Mouse (Mus musculus) bone marrow macrophage, adult 2 months (primary cell): ENCODE results near the gene Scrg1. TPM values are rescaled to one million over a fixed set of nuclear protein-coding genes. Genes with fewer than 3 reads are reported as not detected.
A peak's percentile ranks its signal among the peaks of the same experiment; 100 is the strongest.
"Not testable (repeated sequence)": the region's sequence is repeated elsewhere in the genome, so short reads cannot be mapped to it uniquely, and the experiment has no call there.

Experiments
- H3K27ac ChIP-seq: 2 replicates; pipeline ENCODE4 v1.5.1; 2012; ENCODE audit warnings: low read depth, low read length; ENCODE audit not compliant: insufficient read depth
- H3K4me1 ChIP-seq: 2 replicates; pipeline ENCODE4 v1.6.1; 2012; ENCODE audit warnings: low read length; ENCODE audit not compliant: control insufficient read depth, insufficient read depth
- H3K4me3 ChIP-seq: 2 replicates; pipeline ENCODE4 v1.5.1; 2012; ENCODE audit warnings: mild to moderate bottlenecking, low read length, moderate library complexity; ENCODE audit not compliant: insufficient read depth
- CTCF ChIP-seq: IDR thresholded peaks from 2 replicates; pipeline ENCODE4 v1.5.1; 2012; ENCODE audit warnings: low read depth, mild to moderate bottlenecking, low read length, moderate library complexity
- POLR2A ChIP-seq: IDR thresholded peaks from 2 replicates; pipeline ENCODE4 v1.6.1; 2012; ENCODE audit warnings: mild to moderate bottlenecking, low read depth, low read length, borderline replicate concordance
- polyA plus RNA-seq: library from polyadenylated mRNA; stranded (reverse); fragments of >200 nt; gene quantifications from 2 replicates; pipeline ENCODE4 v1.2.4, GENCODE M21; 2012; ENCODE audit not compliant: missing spikeins, insufficient read depth, insufficient read length

Gene Scrg1
- polyA plus RNA-seq, 1 experiment: not detected

DNA sequence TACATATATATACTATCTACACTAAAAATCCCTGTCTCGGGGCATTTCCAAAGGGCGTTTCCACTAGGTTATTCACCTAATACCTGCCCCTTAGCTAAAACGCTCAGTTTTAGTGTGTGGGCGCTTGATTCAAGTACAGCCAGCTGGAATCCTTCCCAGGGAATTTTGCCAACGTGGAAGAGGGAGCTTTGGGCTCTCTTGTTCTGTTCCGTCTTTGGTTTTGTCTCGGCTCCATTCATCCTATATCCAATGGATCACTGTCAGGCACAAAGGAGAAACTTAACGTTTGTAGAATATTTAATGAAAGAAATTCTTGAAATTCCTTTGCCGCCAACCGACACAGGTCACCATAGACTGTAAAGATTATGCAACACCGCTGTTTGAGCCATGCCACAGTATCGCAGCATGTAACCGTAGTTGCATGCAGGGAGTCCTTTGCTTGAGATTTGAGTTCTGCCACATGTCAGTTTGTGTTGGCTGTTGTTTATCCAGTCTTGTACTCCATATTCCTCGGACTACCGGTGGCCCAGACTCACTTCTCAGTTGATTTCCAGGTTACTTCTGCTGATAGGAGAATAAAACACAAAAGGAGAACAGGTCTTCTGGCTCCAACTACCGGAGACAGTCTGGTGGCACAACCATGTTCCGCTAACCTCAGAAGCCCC is 43.3 kb downstream of the Scrg1 start:
- Histone ChIP-seq H3K4me3 (no peak overlapping the region), H3K27ac (no peak overlapping the region), H3K4me1 (peaks cover 12% of the 10 kb centered on the region)
- no peak for TF ChIP-seq CTCF
- no peak for TF ChIP-seq POLR2A

DNA sequence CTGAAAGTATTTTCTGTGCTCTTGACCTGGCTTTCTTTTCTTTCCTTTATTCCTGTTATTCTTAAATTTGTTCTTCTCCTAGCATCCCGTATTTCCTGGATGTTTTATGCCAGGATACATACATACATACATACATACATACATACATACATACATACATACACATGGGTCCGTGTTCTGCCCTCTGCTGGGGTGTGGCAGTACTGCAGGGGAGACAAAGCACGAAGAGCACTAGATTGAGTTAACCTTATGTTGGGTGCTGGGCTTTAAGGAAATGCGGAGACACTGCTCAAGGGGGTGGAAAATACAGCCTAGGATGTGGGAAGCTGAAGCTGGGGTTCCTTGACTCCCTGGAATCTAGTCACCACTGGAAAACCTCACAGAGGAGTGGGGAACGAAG is 47.9 kb downstream of the Scrg1 start:
- Histone ChIP-seq H3K4me1 (peaks cover 26% of the 10 kb centered on the region), H3K27ac (no peak overlapping the region), H3K4me3 (no peak overlapping the region)
- no peak for TF ChIP-seq POLR2A
- peak; percentile 54; the same call in 1 of the 2 replicates for TF ChIP-seq CTCF

DNA sequence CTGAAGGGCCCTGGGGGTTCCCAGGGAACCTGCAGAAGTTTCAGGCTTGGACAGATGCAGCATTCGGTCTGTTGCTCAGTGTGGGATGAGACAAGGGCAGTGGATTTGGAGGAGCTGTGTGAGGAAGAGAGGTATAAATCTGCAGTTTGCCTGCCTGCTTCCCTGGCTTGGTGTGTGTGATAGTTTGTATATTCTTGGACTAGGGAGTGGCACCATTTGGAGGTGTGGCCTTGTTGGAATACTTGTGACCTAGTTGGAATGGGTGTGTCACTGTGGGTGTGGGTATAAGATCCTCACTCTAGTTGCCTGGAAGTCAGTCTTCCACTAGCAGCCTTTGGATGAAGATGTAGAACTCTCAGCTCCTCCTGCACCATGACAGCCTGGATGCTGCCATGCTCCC is 49.8 kb downstream of the Scrg1 start:
- peak overlapping the region; percentile 18; the same call in 1 of the 2 replicates for H3K27ac ChIP-seq
- H3K4me3 ChIP-seq: not testable (repeated sequence)

DNA sequence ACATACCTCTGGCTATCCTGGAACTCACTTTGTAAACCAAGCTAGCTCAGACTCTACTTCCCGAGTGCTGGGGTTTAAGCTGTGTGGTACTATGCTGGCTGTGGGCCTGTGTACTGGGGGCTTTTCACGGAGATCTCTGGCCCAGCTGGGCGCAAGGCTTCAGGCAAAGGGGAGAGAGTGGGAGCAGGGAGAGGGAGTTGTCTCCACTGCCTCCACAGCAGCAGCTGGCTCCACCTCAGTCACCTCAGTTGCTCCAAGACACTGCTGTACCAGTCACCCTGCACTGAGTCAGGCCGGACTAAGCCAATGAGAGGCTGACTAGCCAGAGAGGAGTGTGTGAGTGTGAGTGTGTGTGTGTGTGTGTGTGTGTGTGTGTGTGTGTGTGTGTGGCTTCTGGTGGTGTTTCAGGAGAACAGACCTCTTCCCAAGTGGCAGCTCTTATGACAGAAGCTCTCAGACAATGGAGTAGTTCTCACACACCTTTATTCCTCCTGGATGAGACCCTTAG is 51.9 kb downstream of the Scrg1 start:
- TF ChIP-seq POLR2A (no peak), CTCF (no peak)
- H3K4me3 ChIP-seq: no peak overlapping the region
- H3K4me1 ChIP-seq: peaks cover 29% of the 10 kb centered on the region
- H3K27ac ChIP-seq: no peak overlapping the region

More for the DNA sequence above, 49.8 kb downstream of the Scrg1 start:
- H3K4me1 ChIP-seq: peaks cover 29% of the 10 kb centered on the region

DNA sequence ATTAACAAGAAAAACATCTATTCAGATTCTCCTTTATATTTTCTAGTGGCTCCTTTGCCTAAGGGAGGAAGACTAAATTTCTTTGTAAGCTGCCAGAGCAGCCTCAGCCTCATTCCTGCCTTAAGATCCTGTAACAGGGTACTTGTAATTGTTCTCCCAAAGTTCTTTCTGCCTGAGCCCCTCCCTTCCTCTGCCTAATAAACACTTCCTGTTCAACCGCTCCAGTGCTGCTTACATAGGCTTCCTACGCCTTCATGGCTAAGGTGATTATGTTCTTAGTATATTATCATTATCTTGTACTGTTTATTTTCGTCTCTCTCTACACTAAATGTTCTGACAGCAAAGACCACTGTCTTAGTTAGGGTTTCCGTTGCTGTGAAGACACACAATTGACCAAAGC is 52.9 kb downstream of the Scrg1 start:
- Histone ChIP-seq H3K27ac (no peak overlapping the region), H3K4me3 (no peak overlapping the region), H3K4me1 (peaks cover 29% of the 10 kb centered on the region)
- TF ChIP-seq CTCF: no peak
- TF ChIP-seq POLR2A: no peak

DNA sequence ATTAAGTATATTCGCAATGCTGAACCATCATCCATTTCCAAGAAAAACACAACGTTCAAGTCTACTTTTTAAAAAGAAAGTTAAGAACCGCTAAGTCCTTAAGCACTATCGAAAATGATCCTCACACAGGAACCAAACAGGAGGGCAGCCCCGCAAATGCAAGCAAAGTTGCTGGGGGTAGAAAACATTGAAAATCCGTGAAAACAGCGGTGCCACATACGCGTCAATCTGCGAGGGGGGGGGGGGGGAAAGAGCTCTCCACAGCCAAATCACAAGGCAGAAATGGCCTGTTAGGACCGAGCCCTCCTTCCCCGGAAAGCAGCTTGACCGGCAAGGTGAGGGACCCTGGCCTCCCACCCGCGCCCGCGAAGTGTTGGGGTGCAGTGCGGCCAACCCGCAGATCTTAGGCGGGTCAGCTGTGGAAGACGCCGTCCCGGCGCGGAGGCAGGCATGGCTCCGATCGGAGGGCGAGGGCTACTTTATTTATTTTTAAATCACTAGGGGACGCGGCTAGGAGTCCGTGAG is 55.1 kb downstream of the Scrg1 start:
- H3K4me3 ChIP-seq: peak overlapping the region; percentile 80
- H3K27ac ChIP-seq: peak overlapping the region; percentile 76
- TF ChIP-seq CTCF (no peak), POLR2A (no peak)
- peaks cover 12% of the 10 kb centered on the region for H3K4me1 ChIP-seq

DNA sequence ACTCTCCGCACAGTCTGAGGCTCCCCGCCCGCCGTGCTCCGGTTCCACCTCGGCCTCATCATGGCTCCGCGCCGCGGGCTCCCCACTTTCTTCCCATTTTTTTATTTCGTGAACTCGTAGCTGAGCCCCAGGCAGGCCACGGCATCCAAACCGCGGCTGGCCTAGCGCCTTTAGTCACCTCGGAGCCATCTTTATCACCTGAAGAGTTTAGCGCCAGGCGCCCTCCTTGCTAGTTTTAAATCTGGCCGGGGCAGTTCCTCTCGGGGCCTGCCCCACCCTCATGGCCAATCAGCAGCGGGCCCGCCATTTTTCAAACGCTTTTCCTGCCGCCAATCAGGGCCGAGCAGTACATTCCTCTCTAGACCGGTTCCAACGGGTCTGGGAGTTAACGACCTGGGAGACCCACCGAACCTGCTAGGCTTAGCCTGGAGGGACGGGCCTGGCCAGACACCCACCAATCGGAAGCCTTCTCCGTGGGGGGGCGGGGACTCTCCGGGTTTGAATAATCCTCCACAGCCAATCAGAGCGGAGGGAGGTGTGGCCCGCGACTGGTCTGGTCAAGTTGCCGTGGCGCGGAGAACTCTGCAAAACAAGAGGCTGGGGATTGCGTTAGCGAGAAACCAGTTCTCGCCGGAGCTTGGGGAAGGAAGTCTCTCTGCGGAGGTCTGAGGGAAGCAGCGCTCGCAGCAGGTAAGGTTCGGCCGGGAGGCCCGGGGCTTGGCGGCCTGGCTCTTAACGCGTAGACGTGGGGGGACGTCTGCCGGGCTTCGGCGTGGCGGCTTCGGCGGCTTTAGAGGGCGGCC is 55.8 kb downstream of the Scrg1 start, which contains the start of gene Hmgb2:
Hmgb2 (plus strand) TSS at position 592 of the 803 bp plus-strand sequence.
- no peak for TF ChIP-seq CTCF
- no peak for TF ChIP-seq POLR2A
- peak within 1 kb of the TSS; percentile 90 for H3K4me3 ChIP-seq
- H3K27ac ChIP-seq: peak within 1 kb of the TSS; percentile 93

DNA sequence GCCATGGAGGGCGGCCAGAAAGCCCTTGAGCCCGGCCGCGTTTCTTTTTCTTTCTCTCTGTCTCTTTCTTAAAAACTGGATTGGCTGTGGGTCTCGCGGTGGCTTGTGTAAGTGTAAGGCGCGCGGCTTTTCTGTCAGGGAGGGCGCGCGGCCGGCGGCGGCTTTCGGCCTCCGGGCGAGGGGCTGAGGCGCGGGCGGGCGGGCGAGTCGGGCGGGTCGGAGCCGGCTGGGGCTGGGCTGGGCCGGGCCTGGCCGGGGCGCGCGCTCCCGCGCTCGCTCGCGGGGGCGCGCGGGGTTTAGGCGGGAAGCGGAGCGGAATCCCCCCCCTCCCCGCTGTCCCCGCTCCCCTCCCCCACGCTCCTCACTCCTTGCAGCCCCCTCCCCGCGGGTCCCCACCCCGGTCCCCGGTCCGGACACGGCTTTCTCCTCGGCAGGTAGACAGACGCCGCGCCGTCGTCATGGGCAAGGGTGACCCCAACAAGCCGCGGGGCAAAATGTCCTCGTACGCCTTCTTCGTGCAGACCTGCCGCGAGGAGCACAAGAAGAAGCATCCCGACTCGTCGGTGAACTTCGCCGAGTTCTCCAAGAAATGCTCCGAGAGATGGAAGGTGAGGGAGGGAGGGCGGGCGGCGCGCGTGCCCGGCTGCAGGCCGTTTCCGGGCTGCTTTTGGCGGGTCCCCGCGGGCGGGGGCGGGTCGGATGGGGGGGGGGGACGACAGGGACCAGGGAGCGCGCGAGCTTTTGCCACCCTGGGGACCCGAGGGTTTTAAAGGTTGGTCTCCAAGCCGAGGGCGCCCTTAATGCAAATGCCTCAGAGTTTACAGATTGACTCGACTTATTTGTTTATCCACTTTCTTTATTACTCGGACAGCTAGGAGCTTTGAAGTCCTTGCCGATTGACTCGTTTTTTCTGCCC is 56.7 kb downstream of the Scrg1 start:
- TF ChIP-seq POLR2A: no peak
- no peak for TF ChIP-seq CTCF
- Histone ChIP-seq H3K4me3 (peak overlapping the region; percentile 90), H3K4me1 (peaks cover 7% of the 10 kb centered on the region), H3K27ac (peak overlapping the region; percentile 93)

More for the DNA sequence above, 55.8 kb downstream of the Scrg1 start, which contains the start of gene Hmgb2:
- peaks cover 7% of the 10 kb centered on the region for H3K4me1 ChIP-seq

DNA sequence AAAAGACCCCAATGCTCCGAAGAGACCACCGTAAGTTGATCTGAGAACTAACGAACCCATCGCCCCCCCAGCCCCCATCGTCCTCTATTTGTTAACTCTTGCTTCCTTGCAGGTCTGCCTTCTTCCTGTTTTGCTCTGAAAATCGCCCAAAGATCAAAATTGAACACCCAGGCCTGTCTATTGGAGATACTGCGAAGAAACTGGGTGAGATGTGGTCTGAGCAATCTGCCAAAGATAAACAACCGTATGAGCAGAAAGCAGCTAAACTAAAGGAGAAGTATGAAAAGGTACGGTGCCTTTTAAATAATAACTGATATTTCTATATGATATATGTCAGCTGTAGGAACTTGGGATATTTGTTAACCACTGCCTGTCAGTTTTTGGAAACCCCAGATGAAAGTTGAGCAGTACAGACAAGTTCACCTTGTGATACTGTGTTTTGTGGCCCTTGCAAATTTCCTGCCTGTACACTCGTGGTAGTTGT is 57.5 kb downstream of the Scrg1 start:
- not testable (repeated sequence) for H3K4me1 ChIP-seq
- Histone ChIP-seq H3K4me3 (peak overlapping the region; percentile 71), H3K27ac (peak overlapping the region; percentile 69)

DNA sequence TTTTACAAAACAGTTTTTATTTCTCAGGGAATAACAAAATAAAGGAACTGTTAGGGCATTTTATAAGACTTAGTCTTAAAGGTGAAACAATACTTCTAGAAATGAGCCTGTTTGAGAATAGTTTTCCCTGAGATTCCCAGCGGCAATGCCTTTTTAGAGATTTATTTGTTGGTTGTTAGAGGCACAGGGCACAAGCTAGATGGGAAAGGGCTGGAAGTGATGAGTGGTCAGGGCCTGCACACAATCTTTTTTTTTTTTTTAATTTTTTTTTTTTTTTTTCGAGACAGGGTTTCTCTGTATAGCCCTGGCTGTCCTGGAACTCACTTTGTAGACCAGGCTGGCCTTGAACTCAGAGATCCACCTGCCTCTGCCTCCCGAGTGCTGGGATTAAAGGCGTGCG is 61.0 kb downstream of the Scrg1 start:
- H3K27ac ChIP-seq, H3K4me3 ChIP-seq, H3K4me1 ChIP-seq: not testable (repeated sequence)
